Mouse (Mus musculus): ENCODE measurements at regions not wholly inside any gene's neighbourhood (a gene's known extent, or its start where the extent isn't known, plus 50 kb on each side); places are given as distances from the start of the nearest gene placed in this dataset.

DNA sequence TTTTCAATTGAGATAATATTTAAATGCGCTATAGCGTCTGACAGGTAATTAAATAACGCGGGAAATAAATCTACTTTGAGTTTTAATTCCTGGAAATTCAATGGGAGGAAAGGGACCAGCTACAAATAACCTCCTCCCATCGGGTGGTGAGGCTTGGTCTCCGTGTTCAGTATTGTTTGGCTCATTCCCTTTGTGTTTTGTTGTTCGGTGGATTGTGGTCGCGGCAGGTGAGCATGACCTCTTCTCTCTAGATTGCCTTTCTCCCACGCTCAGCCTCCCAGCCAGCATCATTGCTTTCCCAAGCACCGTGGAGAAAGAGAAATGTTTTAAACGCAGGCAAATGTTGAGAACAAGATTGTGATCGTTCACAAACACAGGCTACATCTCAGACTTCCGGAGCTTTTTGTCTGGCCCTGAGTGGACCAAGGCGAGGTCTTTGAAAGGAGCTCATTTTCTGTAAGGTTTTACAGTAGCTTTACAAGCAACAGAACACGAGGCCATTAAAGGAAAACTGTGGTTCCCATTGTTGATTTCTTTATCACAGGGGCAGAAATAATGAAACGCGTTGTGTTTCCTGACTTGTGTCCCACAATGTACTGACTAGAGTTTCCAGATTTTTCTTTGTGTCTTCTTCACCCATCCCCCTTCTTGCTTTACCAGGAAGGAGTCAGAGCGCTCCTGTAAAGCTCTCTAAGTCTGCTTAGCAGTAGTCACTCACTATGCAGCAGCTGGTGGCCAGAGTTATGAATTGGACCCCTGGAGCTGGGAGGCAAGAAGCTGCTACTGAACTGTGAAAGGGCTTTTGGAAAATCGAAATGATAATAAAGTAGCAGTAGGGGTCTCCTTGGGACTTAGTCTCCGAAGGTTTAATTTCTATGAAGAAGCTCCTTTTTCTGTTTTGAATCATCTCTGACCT lies 337.7 kb downstream of the Galc start:
- peak; percentile 18 for DNase-seq (ENCODE audit: low spot score)

DNA sequence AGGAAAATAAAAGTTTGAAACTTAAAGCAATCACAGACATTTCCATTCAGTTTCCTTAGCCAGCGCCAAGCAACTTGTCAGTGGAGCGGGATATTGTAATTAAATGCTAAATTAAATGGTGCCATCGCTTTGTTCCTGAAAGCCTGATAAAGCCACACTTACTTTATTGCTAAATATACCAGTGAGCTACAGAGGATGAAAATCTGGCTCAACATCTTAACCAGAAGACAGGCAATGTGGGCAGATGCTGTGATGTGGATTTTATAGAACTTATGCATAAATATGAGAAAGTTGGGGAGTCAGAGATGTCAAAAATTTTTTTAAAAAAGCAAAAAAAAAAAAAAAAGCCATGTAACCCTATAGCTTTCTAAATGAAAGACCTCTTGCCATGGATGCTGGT lies 340.8 kb downstream of the Galc start:
- no peak for DNase-seq (ENCODE audit: low spot score)

DNA sequence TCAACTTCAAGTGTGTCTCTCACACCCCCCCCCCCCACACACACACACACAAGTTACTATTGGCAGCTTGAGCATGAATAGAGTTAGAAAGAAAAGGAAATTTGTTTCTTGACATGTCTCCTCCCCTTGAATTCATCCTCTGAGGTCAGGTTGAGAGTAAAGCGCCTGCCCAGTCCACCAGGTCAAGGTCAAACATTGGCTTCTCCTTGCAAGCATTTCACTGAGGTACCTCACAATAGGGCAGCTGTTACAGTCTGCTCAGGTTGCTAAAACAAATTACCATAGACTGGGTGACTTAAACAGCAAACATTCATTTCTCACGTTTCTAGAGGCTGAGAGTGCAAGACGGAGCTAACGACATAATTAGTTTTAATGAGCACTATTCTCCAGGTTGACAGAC lies 344.2 kb downstream of the Galc start:
- no peak for DNase-seq (ENCODE audit: low spot score)

DNA sequence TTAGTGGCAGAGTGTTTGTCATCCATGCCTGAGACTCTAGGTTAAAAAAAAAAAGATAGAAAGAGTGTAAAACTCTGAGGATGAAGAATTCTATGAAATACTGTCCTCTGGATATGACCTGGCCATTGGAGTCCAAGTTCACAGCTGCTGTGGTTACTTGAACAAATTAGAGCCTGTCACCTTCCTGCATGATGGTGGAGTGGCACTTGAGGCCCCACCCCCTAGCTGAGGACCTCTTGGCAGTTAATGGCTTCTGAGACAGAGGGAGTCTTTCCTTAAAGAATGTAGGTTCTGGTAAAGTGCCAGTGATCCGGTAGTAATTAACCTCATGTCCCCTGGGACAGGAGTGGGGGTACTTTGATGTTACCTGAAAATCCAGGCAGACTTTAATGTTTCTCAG lies 346.5 kb downstream of the Galc start:
- no peak for DNase-seq (ENCODE audit: low spot score)

DNA sequence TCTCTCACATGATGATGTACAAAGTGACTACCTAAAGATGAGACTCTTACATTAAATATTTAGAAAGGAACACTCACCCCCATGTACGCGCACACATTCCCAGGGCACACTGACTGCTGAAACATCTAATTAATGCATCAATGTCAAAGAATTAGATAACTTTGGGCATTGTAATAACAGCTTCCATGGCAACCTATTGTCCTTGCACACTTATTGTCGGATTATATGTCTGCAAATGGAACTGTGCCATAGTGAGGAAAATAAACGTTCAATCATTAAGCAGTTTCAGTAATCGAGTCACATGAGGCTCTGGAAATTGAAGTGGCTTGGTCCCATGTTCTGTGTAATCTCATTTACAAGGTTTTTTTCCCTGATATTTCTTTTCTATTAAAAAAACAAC lies 360.0 kb downstream of the Galc start:
- DNase-seq (ENCODE audit: low spot score), result no peak

DNA sequence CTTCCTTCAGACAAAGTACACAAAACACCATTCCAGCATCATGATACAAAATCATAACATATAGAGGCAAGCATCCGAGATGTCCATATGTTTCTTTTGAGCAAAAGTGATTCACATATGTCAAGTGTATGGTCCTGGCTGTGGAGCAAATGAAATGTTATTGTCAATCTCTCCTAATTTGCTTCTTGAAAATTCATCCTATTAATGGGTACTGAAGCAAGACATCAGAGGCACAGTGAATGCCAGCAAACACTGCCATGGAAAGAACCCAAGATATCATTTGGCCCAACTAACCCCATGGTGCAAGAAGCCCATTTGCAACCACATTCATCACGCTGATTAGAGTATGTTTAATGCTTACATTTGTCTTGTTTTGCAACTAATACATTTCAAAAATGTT lies 361.1 kb downstream of the Galc start:
- no peak for DNase-seq (ENCODE audit: low spot score)

DNA sequence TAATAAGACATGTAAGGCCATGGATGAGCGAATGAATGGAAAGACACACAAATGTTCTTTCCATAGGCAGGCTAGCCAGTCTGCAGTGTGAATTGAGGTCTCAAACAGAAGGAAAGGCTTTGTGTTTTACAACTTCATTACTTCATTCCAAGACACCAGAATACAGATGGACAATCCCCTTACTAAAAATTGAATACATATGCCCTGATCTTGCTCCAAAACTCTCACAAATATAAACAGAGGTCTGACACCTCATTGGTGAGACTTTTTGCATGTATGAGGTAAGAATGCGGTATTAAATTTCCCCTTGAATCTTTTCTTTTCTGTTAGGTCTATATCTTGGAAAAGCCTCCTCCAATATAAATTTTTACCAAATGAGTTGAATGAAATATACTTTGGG lies 363.3 kb downstream of the Galc start:
- DNase-seq (ENCODE audit: low spot score), result no peak

DNA sequence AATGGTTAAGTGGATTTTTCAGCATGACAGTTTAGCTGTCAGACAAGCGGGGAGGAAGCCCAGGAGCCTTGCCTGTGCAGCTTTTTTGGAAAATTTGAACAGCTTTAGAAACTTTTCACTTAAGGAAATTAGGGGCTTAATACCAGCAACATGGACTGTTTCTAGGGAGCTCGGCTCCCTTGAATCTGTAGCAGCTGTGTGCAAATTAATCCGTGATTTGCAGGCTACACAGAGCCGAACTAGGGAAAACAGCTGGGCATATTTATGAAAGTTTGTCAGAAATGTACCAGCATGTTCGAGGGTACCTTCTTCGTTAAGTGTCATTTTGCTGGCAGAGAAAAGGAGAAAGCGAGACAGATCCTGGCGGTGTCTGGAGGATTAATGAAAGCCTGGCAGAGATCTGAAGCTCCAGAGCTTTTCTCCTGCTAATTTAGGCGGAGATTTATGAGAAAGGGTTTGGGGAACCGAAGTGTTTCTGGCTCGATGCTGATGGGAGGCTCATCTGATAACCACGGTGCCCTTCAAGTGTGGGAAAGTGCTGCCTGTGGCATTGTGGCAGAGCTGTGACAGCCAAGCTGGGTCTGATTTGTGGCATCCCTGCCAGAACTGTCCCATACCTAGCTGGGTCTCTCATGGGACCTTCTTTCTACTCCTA lies 370.3 kb downstream of the Galc start:
- peak; percentile 37 for DNase-seq (ENCODE audit: low spot score)

DNA sequence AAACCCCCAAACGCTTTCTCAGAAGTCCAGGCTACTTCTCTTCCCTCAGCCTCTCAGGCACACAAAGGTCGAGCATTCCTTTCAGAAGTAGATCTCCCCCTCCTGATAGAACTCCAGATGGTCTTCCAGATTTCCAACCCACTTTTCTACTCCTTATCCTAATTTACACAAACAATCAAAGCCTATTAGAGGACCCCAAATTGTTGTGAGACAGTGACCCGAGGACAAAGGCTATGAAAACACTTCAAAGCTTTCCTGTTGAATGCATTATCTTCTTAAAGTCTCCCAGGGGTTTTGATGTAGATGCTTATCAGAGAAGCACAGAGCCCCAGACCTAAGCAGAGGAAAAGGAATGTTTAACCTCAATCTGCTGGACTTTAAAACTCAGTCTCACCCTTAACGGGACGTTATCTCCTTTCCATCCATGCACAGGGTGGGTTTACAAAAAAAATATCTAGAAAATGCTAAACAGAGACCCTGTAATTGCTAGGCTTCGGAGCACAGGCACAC lies 370.9 kb downstream of the Galc start:
- peak; percentile 54 for DNase-seq (ENCODE audit: low spot score)

DNA sequence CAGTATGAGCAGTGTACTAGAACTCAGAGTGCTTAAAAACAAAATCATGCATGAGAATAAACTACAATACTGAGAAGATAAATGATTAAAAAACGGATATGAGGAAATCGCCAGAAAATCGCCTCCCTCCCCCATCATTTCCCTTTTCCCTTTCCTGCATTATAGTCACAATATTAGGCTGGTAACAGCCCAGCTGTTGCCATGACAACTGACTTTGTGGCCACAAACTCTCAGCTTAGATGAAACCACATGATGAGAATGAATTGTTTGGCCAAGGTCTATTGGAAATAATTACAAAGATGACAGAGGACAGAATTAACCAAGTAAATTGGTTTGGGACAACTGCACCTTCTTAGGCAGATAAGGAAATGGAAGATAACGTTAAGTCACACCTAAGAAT lies 376.8 kb downstream of the Galc start:
- DNase-seq (ENCODE audit: low spot score), result peak; percentile 15

DNA sequence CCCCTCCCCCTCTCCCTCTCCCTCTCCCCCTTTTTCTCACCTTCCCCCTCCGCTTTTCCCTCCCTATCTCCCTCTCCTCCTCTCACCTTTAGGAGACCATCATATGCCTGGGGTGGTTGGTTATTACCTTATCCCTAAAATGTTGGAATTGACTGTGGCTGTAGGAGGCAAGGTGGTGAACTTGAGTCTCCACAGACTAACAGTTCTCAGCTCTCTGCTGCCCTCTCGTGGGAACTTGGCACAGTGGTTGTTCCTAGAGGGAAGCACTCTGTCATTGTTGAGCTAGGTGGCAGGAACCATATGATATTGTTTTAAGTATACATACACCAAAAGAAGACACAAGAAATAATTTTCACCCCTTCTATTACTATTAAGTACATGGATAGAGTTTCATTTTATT lies 386.9 kb downstream of the Galc start:
- DNase-seq (ENCODE audit: low spot score), result peak; percentile 89

DNA sequence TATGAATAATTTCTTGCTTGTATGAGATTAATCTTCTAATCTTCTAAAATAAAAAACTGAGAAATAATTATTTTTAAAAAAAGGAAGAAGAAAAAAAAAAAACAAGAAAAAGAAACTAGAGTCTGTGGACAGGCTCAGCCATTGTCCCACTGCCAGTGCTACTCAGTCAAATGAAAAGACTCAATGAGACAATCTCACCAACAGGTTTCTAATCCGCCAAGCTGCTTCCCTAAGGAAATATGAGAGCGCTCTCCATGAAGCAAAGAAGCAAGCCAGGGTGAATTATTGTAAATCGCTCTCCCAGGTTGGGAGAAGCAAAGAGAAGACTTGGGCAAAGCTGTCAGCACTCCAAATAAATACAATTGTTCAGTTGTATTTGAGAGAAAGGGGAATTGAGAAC lies 396.3 kb downstream of the Galc start:
- DNase-seq (ENCODE audit: low spot score), result no peak

DNA sequence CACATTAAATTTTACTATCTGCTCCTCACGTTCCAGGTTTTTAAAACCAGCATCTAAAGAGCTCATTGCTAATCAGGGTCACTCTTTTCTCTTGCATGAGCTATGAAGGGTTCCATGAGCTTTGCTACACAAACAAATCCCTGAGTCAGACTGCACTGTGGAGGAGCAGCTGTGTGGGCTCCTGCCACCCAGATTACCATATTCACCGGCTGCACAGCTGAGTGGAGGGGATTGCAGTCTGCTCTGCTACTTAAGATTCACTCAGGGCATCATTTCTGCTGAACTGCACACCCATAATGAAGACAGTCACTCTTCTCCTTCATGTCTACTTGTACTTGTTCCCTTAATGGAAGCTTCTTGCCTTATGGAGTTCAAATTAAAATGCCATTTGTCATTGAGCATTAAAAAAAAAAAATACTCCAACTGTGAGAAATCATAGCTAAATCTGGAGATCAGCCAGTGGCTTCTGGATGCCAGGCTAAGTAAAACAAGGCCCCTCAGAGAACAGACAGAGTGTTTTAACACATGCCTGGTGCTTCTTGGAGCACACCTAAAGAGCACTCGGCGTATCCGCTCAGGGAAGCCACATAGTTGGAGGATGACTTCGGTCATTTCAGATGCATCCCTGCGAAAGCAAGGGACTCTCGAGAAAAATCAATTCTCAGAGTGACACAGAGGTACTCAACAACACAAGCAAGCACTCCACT lies 422.9 kb downstream of the Galc start:
- peak; percentile 3 for DNase-seq (ENCODE audit: low spot score)

DNA sequence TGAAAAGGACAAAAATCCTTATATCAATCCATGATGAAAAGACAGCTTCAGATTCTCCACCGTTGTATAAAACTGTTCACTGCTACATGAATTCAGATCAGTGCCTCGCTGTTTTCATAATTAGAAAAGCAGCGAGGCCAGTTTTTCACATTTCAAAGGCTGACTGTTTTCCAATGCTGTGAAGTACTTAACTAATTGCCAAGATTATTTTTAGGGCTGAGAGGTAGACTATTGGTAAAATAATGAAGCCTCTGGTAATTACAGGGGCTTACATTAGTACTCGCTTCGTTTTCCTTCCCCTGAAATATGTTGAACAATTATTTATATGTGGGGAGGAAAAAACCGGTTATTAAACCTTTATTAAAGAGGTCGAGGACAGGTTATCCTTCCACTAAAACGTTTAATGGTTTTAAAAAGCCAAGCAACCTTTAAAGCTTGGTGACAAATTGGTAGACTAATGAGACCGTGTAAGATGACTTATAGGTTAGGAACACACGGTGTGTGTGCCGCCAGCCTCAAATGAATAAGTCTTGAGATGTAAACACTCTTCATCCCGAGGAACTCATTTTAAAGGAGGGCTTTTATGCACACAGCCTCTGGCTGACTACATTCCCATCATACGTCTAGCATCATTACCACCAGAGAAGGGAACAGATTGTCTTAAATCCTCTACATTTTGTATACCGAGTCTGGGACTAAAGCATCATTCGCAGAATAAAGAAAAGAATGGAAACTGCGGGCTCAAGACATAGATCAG lies 465.7 kb downstream of the Galc start:
- DNase-seq (ENCODE audit: low spot score), result no peak

DNA sequence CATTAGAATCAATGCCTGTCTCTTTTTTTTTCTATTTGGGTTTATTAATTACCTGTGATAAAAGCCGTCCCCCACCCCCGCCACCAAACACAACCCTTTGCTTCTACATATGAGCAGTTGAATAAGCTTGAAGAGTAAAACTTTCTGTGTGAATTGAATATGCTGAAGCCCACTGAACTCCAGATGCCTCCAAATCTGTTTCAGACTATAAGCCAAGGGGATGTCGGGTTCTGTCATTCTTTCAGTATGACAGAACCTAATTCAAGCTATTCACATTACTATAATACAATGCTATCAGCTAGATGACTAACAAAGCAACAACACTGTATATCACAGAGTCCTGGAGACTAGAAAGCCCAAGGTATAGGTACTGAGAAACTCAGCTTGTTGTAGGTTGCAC lies 475.8 kb downstream of the Galc start:
- no peak for DNase-seq (ENCODE audit: low spot score)

DNA sequence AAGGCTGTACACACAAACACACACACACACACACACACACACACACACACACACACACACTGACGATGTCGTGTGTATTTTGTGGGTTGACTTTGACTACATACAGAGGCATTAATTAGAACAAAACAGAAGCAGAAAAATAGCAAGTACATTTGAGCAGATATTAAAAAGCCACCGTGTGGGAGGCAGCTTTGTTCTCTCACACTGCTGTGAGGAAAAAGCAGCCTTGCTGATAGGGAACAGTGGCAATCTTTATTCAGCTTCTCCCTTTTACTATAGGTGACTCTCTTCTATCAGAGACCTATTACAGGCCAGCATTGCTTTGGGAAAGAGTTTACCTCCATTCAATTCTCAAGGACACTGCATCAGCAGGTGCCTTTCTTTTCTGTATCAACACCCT lies 500.1 kb downstream of the Galc start:
- DNase-seq (ENCODE audit: low spot score), result no peak

DNA sequence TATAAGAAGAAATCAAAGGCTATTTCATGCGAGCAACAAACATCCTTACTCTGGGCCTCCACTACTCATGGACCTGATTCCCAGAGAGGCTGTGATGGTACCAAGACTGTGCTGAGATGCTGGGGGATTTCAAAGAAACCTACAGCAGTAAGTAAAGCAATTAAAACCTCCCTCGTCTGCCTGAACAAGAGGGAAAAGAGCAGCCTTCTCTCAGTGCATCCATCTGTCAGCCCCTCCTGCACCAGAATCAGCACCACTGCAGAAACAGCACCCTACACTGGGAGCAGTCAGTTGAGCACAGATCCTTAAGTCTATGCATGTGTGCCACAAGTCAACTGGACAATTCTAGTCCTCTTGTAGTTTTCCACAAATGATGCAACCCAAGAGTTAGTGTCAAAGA lies 500.6 kb downstream of the Galc start:
- DNase-seq (ENCODE audit: low spot score), result no peak

DNA sequence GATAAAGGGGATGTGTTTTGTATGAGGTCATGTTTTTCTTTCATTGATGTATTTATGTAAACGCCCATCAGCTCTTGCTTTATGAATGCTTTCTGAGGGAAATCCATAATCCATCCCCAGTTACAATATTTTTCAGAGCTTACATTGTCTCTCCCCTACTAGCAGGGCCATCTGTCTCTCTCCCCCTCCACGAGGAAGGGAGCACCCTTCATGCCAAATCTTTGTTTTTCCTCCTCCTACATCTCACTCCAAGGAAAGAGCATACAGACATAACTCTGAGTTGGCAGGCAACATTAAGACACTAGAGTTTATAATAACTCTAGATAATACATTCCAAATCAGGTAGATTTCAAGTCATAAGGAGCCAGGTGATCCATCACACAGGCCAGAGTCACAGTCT lies 509.1 kb downstream of the Galc start:
- no peak for DNase-seq (ENCODE audit: low spot score)

DNA sequence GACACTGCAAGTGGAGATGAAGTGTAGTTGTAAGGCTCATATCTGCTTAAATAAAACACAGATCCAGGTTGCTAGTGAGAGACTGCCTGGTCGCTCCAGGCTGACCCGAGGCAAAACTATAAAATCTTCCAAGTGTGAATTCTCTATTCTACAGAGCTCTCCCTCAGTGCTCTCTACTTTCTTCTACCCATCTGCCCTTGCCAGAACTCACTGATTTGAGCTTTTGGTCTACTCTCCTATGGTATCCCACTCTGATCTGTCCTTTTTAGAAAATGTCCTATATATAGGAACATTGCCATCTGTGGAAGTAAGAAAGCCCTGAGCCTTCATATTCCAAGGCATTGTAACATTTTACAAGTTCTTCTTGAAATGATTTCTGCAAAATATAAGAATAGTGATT lies 518.3 kb downstream of the Galc start:
- DNase-seq (ENCODE audit: low spot score), result no peak

DNA sequence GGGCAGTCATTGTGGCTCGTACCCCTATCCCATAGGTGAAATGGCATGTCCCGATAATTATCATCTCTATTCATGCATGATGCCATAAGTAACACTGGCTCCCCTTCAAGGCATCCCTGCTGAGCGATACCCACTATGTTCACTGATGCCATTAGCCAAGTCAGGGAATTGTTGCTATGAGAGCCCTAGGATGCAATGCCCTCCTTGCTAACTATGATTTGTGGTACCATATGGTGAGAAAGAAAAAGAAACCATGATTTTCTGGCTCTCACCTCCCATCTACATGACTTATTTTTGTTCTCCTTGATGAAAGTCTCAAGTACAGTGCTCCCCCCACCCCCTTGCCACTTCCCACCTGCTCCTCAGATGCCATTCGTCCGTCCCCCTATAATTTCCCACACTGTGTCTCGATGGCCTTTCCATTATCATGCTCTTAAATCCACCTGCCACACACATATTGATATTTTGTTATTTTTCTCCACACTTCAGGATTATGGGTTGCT lies 527.1 kb downstream of the Galc start:
- DNase-seq (ENCODE audit: low spot score), result no peak

DNA sequence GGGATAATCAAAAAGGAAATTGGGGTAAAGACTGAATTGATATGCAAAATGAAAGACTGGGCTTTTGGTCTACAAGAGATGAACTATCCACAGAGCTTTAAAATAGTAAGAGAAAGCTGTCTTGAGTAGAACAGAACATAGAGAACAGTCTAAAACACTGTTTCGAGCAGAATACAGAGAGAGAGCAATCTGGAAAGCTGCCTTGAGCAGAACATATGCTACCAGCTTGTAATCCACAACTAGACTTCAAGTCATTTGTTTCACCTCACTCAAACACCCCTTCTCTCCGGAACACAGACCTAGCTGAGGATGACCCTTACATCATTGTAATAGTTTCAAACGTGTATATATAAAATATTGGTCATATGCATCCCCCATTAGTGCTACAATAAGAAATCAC lies 538.7 kb downstream of the Galc start:
- no peak for DNase-seq (ENCODE audit: low spot score)

DNA sequence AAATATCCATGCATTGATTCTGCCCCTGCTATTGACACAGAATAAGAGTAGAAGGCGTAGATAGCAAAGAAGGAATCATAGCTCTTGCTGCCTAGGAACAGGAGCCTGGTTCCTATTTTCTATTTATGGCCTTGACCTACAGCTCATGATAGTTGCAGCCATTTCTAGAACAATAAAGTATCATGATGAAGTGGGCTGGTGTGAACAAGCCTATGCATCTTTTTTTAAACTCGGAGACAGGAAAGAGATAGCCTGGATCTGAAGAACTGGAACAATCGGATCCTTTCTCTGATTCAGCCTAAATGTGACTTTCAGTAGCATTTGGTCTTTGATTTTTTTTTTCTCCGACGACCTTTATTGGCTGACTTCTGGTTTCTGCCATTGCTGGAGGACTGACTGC lies 541.4 kb downstream of the Galc start:
- no peak for DNase-seq (ENCODE audit: low spot score)
